ENCODE assay signal across 7 mouse cellular contexts in the genomic region with DNA sequence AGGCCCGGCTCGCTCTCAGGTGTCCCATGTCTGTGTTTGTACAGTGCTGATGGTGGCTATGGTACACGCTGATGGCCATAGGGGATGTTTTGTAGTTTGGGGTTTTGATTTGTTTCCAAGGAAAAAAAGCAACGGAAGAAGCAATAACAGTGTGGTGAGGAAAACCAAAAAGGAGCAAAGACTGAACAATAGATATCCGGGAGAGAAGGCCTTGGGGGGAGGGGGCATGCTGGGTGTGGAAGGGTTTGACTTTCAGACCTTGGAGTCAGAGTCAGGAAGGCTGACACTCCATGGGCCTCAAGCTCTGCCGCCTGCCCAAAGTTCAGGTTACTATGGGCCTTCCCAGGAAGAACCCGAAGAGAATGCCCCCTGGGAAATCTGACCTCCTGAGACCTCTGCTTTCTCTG.
A peak's percentile ranks its signal among the peaks of the same experiment; 100 is the strongest.
DNase-seq lines count a peak whose midpoint lies in the region; ATAC-seq lines count a peak whose summit lies in the region.

No protein-coding gene starts in this region.

- H3K4me2 ChIP-seq in heart, embryonic 16.5 days (ENCODE audit: low read depth, low read length) = peak overlapping the region; percentile 96
- peak overlapping the region; percentile 77 for H3K4me2 ChIP-seq in neural tube, embryonic 13.5 days

- H3K4me3 ChIP-seq in heart, embryonic 16.5 days (ENCODE audit: low read length) = peak overlapping the region; percentile 99
- H3K4me3 ChIP-seq in neural tube, embryonic 13.5 days = peak overlapping the region; percentile 91

- peak overlapping the region; percentile 100 for H3K9ac ChIP-seq in heart, embryonic 16.5 days (ENCODE audit: low read length)
- H3K9ac ChIP-seq in neural tube, embryonic 13.5 days = peak overlapping the region; percentile 99

- peak overlapping the region; percentile 100 for H3K27ac ChIP-seq in heart, embryonic 16.5 days (ENCODE audit: low read length)
- H3K27ac ChIP-seq in neural tube, embryonic 13.5 days (replicated peaks) = peak overlapping the region; percentile 99

- no peaks in the 10 kb centered on the region for H3K9me3 ChIP-seq in heart, embryonic 16.5 days (replicated peaks; ENCODE audit: control insufficient read depth, low read length)
- no peaks in the 10 kb centered on the region for H3K9me3 ChIP-seq in neural tube, embryonic 13.5 days

- peaks cover 20% of the 10 kb centered on the region for H3K4me1 ChIP-seq in heart, embryonic 16.5 days (ENCODE audit: control insufficient read depth, insufficient read depth, low read length)
- peaks cover 57% of the 10 kb centered on the region for H3K4me1 ChIP-seq in neural tube, embryonic 13.5 days (replicated peaks)

- ATAC-seq in heart, embryonic 16.5 days (replicated peaks; ENCODE audit: extremely low read depth, insufficient read depth, low FRiP score) = no peak
- ATAC-seq in neural tube, embryonic 13.5 days (ENCODE audit: low read depth) = no peak

- H3K36me3 ChIP-seq in heart, embryonic 16.5 days (ENCODE audit: control insufficient read depth, insufficient read depth) = no peaks in the 10 kb centered on the region
- H3K36me3 ChIP-seq in neural tube, embryonic 13.5 days = no peaks in the 10 kb centered on the region

- no peaks in the 10 kb centered on the region for H3K27me3 ChIP-seq in heart, embryonic 16.5 days (ENCODE audit: control insufficient read depth, insufficient read depth, low read length)
- no peaks in the 10 kb centered on the region for H3K27me3 ChIP-seq in neural tube, embryonic 13.5 days

- peak; percentile 86 for DNase-seq in ES-CJ7 (ENCODE audit: low read depth, low spot score)
- peak; percentile 73 for DNase-seq in adrenal gland, postnatal 10 days
- DNase-seq in kidney, postnatal 25 days = peak; percentile 61 to 84
- DNase-seq in right cerebral cortex, postnatal 25 days = no peak
- no peak for DNase-seq in spleen, adult 18-20 months

- WGBS in heart, embryonic 16.5 days = 7% methylated on average over 7 of the region's 7 CpGs
- WGBS in neural tube, embryonic 13.5 days = 6% methylated on average over 7 of the region's 7 CpGs

Comparison
In these comparisons a context has a peak if more than half of its experiments do, and no peak if none do; other contexts are left out.
1. DNase-seq: peak in ES-CJ7 (single experiment), adrenal gland, postnatal 10 days (single experiment) and kidney, postnatal 25 days (2 of 2); none in right cerebral cortex, postnatal 25 days (single experiment) and spleen, adult 18-20 months (0 of 2).